Comparison of ENCODE assay signal across 9 mouse cellular contexts in the genomic region with DNA sequence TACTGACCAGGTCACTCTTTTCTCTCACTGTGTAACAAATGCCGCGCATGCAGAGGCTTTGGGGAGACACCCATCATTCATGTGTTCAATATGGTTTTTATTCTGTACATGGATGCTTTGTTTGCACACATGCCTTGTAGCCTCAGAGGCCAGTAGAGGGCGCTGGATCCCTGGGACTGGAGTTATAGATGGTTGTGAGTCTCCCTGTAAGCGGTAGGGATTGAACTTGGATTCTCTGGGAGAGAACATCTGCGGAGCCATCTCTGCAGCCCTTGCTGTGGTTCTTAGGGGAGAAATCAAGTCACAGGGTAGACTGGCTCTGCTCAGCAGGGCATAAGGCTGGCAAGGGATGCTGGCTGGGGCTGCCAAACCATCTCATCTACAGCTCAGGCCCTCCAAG.
DNase-seq lines count a peak whose midpoint lies in the region; ATAC-seq and TF ChIP-seq lines count a peak whose summit lies in the region.
"Had no signal": no experiment of that assay in that cellular context is flagged by ENCODE, and none has a peak within 500 bp of the region (broad histone marks: within the 10 kb centered on the region; RNA-seq: fewer than 3 reads in every experiment).

No protein-coding gene starts in this region.

- peaks cover 18% of the 10 kb centered on the region for H3K4me1 ChIP-seq in forebrain, embryonic 10.5 days
- no peaks in the 10 kb centered on the region for H3K4me1 ChIP-seq in hindbrain, postnatal 0 days (ENCODE audit: insufficient read depth, low read length)
- H3K4me1 ChIP-seq in liver, embryonic 14.5 days (replicated peaks; ENCODE audit: control insufficient read depth in 2 of 2, insufficient read depth in 2 of 2, low read length in 1 of 2) = no peaks in the 10 kb centered on the region; a peak in 1 of 4 replicates
- peaks cover 14% of the 10 kb centered on the region for H3K4me1 ChIP-seq in neural tube, embryonic 15.5 days

- no peaks in the 10 kb centered on the region for H3K9me3 ChIP-seq in forebrain, embryonic 10.5 days
- H3K9me3 ChIP-seq in hindbrain, postnatal 0 days (ENCODE audit: low read length) = no peaks in the 10 kb centered on the region
- no peaks in the 10 kb centered on the region for H3K9me3 ChIP-seq in liver, embryonic 14.5 days (ENCODE audit: control insufficient read depth, low read length)
- H3K9me3 ChIP-seq in neural tube, embryonic 15.5 days (replicated peaks) = no peaks in the 10 kb centered on the region

- TF ChIP-seq EP300 in liver, embryonic 14.5 days (IDR thresholded peaks at IDR 0.05; ENCODE audit: low read depth) = no peak

- H3K9ac ChIP-seq in hindbrain, postnatal 0 days (replicated peaks; ENCODE audit: low read length) = no peak overlapping the region
- H3K9ac ChIP-seq in liver, embryonic 14.5 days (replicated peaks) = no peak overlapping the region
- H3K9ac ChIP-seq in neural tube, embryonic 15.5 days (replicated peaks) = no peak overlapping the region

- H3K4me2 ChIP-seq in hindbrain, postnatal 0 days (ENCODE audit: low read depth, low read length) = no peak overlapping the region
- no peak overlapping the region for H3K4me2 ChIP-seq in liver, embryonic 14.5 days (ENCODE audit: low read depth)
- H3K4me2 ChIP-seq in neural tube, embryonic 15.5 days = no peak overlapping the region

- peak; percentile 49 for ATAC-seq in hindbrain, postnatal 0 days
- no peak for ATAC-seq in liver, embryonic 14.5 days (ENCODE audit: insufficient read depth)
- ATAC-seq in neural tube, embryonic 15.5 days (ENCODE audit: low FRiP score) = peak; percentile 30; the same call in 1 of the 2 replicates

- no peak overlapping the region for H3K4me3 ChIP-seq in forebrain, embryonic 10.5 days
- no peak overlapping the region for H3K4me3 ChIP-seq in hindbrain, postnatal 0 days (ENCODE audit: low read length)
- no peak overlapping the region for H3K4me3 ChIP-seq in liver, embryonic 14.5 days (ENCODE audit: insufficient read depth in 1 of 2, low read depth in 2 of 2, low read length in 2 of 2)
- H3K4me3 ChIP-seq in neural tube, embryonic 15.5 days (replicated peaks) = no peak overlapping the region
- H3K4me3 ChIP-seq: myocyte had no signal

- no peaks in the 10 kb centered on the region for H3K36me3 ChIP-seq in forebrain, embryonic 10.5 days (replicated peaks)
- no peaks in the 10 kb centered on the region for H3K36me3 ChIP-seq in hindbrain, postnatal 0 days (ENCODE audit: insufficient read depth, low read length)
- no peaks in the 10 kb centered on the region for H3K36me3 ChIP-seq in liver, embryonic 14.5 days (replicated peaks; ENCODE audit: control insufficient read depth, insufficient read depth, low read depth)
- no peaks in the 10 kb centered on the region for H3K36me3 ChIP-seq in neural tube, embryonic 15.5 days

- TF ChIP-seq CTCF in hindbrain, postnatal 0 days (IDR thresholded peaks at IDR 0.05; ENCODE audit: low read depth) = peak; percentile 80
- TF ChIP-seq CTCF in liver, embryonic 14.5 days (IDR thresholded peaks at IDR 0.05; ENCODE audit: low read depth) = peak; percentile 68

- peak; percentile 52 for DNase-seq in ovary, postnatal 36 days (ENCODE audit: low spot score)
- DNase-seq in ovary, adult 18-20 months (ENCODE audit: low spot score) = no peak
- DNase-seq in brain, adult 2 months (ENCODE audit: low read depth, low spot score) = peak; percentile 82
- DNase-seq in forebrain, embryonic 10.5 days (ENCODE audit: extremely low spot score, low spot score) = peak; percentile 62
- DNase-seq in hindbrain, postnatal 0 days (ENCODE audit: low spot score) = peak; percentile 83
- DNase-seq in liver, embryonic 14.5 days (ENCODE audit: low read depth in 3 of 3, low spot score in 3 of 3) = peak in 1 of 3 experiments; percentile 27
- peak; percentile 15 to 45 for DNase-seq in urinary bladder, postnatal 36 days (ENCODE audit: low spot score in 2 of 2)

- 44% methylated on average over 5 of the region's 5 CpGs for WGBS in forebrain, embryonic 10.5 days
- WGBS in hindbrain, postnatal 0 days = 42% methylated on average over 5 of the region's 5 CpGs
- 40% methylated on average over 5 of the region's 5 CpGs for WGBS in liver, embryonic 14.5 days (ENCODE audit: insufficient replicate concordance)
- 50% methylated on average over 5 of the region's 5 CpGs for WGBS in neural tube, embryonic 15.5 days

- no peaks in the 10 kb centered on the region for H3K27me3 ChIP-seq in forebrain, embryonic 10.5 days (ENCODE audit: poor library complexity, severe bottlenecking)
- H3K27me3 ChIP-seq in hindbrain, postnatal 0 days (ENCODE audit: insufficient read depth, low read length) = no peaks in the 10 kb centered on the region
- no peaks in the 10 kb centered on the region for H3K27me3 ChIP-seq in liver, embryonic 14.5 days (ENCODE audit: control insufficient read depth, insufficient read depth, low read length)
- no peaks in the 10 kb centered on the region for H3K27me3 ChIP-seq in neural tube, embryonic 15.5 days (replicated peaks)

- no peak overlapping the region for H3K27ac ChIP-seq in forebrain, embryonic 10.5 days
- H3K27ac ChIP-seq in hindbrain, postnatal 0 days = no peak overlapping the region
- H3K27ac ChIP-seq in liver, embryonic 14.5 days = no peak overlapping the region
- H3K27ac ChIP-seq in neural tube, embryonic 15.5 days (replicated peaks) = no peak overlapping the region
